Mouse (Mus musculus): ENCODE data around the gene Flt3l.

- TF ChIP-seq CTCF (IDR thresholded peaks at IDR 0.05): no peak
- no peak for TF ChIP-seq EP300 (IDR thresholded peaks at IDR 0.05)
Observed at GRCm38 (mm10) chr7:45100046-45100445, 36.2 kb downstream of the Flt3l start.

Data from lung, postnatal 0 days (tissue).